Mouse (Mus musculus): ENCODE measurements around the gene Dars2. TPM values are rescaled to one million over a fixed set of nuclear protein-coding genes. Genes with fewer than 3 reads are reported as not detected.

The Dars2 gene
- total RNA-seq (2021) (10 to 100 TPM; 26.5 to 27.4 TPM), polyA plus RNA-seq (2012; rRNA removed) (6.9 and 11.5 TPM in 2 replicates)
- long read RNA-seq, transcript Dars2-201 (17 exons, 3,619 nt): major isoform, 27 of 39 reads
- long read RNA-seq, partial matches to known transcripts: 1 of 39 reads
- long read RNA-seq, other reads (novel, unspliced or antisense): 10 of 39 reads

GRCm38 (mm10) chr1:161070352-161071271, at the start of gene Dars2, which contains the start of gene Cenpl:
Gene Dars2, minus strand, starts transcription at chr1:161070658.
Gene Cenpl, plus strand, starts transcription at chr1:161070713.
- peak; percentile 98 for DNase-seq

DNA sequence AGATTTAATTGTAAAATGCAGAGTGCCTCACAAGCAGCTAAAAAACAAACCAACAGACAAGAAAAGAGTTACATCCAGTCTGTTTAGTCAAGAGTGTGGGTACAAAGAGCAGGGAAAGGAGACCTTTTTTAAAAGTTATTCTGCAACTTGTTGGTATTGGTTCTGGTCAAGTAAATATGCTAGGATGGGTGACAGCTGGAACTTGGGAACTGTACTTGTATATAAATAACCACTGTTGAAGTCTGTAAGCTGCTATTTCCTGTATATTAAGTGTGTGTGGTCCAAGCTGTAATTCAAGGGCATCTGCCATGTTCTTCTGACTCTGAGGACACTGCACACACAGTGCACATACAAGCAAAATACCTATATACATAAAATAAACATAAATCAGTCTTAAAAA, 44.1 kb upstream of the Dars2 start:
- no peak for DNase-seq

DNA sequence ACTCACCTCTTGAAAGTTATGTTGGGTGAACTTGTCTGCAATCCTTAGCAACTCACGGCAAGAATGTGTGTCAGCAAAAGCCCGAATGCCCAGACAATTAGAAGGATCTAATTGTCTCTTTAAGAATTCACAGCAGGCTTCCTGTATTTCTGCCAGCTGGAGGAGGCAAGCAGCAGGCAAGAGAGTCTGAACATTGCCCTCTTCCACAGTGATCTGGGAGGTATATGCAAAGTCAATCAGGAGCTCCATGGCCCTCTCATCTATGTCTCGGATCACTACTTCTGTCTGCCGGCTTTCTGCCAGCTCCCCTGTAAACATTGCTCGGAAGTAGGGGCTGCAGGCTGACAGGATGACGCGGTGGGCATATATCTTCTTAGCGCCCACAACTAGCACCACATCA, 38.8 kb upstream of the Dars2 start:
- DNase-seq: no peak

DNA sequence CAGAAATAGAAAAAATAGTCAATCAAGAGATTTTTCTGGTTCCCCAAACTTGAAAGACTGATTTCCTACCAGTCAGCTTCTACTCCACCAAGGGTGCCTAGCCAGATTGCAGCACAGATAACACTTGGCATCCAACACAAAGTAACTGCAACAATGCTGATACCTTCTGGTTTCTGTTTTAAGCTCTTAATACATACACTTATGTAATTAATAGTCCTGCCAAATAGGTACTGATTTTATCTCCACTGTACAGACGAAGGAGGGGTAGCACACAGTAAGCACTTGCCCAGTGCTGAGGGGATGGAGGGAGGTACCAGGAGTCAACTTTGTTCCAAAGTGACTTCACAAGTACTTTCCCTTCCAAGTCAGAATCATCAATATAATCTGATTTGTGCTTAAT, 33.4 kb upstream of the Dars2 start:
- DNase-seq: no peak

DNA sequence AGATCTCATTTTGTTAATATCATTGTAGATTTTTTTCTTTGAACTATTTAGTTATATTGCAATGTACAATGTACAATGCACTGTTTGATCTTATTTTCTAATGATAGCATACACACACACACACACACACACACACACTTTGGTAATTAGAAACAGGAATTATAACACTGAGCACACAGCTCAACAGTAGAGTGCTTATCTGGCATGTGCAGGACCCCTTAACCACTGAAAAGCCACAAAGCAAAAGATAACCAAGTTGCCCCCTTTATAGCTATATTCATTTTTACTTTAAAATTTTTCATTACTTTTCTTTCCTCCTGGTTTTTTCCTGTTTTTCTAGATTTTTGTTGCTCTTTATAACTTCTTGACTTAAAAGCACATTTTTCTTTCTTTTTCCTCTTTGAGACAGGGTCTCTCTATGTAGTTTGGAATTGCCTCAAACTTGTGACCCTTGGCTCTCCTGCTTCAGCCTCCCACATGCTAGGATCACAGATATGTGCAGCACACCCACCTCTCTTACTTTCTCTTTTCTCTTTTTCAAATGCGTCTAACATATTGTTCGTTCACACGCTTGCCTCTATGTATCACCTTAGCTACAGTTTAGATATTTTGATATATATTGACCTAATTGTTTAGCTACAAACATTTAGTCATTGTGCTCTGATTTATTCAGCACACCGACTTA, 29.4 kb upstream of the Dars2 start:
- no peak for DNase-seq

GRCm38 (mm10) chr1:161077243-161077642, 6.8 kb upstream of the Dars2 start:
- no peak for DNase-seq

GRCm38 (mm10) chr1:161076238-161076637, 5.8 kb upstream of the Dars2 start:
- DNase-seq: peak; percentile 6

- DNase-seq: no peak
Measured at GRCm38 (mm10) chr1:161071272-161071620, 788 bp upstream of the Dars2 start.

GRCm38 (mm10) chr1:161063351-161063750, 7.1 kb downstream of the Dars2 start:
- no peak for DNase-seq

DNA sequence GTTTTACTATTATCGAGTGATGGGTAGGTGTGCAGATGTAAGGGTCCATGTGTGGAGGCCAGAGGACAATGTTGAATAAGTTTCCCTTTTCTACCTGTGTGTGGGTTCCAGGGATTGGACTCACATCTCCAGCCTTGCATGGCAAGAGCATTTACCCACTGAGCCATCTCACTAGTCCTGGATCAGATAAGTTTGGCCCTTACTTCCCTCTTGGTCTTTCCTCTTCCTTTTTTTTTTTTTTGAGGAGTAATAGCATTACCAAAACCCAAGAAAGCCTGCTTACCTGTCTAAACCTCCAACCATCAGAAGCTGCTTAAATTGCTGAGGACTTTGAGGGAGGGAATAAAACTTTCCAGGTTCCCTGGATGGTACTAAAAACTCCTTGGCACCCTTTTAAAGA, 13.3 kb downstream of the Dars2 start:
- DNase-seq: no peak

DNA sequence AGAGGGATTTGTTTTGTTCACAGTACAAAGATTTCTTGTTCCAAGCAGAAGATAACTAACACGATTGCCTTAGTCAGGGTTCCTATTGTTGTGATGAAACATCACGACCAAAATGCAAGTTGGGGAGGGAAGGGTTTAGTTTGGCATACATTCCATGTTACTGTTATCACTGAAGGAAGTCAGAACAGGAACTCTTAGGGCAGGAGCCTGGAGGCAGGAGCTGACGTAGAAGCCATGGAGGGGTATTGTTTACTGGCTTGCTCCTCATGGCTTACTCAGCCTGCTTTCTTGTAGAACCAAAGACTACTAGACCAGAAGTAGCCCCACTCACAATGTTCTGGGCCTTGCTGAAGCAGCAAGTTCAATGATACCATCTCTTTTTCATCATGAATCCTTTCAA, 23.5 kb downstream of the Dars2 start:
- no peak for DNase-seq

- no peak for DNase-seq
Measured at GRCm38 (mm10) chr1:161041261-161042020, 29.0 kb downstream of the Dars2 start.

DNA sequence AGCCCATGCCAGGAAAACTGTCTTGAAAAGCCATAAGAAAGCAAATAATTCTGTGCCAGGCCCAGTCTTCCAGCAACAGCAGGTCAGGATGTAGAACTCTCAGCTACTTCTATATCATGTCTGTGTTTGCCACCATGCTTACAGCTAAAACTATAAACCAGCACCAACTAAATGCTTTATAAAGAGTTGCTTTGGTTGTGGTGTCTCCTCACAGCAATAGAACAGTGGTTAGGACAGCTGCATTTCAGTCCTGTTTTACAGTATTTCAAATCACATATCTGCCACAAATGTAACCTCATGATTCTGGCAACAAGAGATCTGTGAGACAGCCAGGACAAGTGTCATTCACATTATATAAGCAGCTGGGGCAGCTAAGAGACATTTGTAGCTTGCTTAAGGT, 29.6 kb downstream of the Dars2 start:
- no peak for DNase-seq

DNA sequence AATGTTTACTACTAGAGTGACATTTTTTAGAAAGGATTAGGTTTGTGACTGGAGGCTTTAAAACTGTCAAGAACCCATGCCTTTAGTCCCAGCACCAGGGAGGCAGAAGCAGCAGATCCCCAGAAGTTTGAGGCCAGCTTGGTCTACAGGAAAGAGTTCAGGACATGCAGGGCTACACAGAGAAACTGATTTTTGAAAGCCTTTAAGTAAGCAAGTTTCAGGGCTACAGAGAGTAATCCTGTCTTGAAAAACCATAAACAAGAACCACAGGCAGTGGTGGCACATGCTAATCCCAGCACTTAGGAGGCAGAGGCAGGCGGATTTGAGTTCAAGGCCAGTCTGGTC, 30.1 kb downstream of the Dars2 start:
- DNase-seq: peak; percentile 26

DNA sequence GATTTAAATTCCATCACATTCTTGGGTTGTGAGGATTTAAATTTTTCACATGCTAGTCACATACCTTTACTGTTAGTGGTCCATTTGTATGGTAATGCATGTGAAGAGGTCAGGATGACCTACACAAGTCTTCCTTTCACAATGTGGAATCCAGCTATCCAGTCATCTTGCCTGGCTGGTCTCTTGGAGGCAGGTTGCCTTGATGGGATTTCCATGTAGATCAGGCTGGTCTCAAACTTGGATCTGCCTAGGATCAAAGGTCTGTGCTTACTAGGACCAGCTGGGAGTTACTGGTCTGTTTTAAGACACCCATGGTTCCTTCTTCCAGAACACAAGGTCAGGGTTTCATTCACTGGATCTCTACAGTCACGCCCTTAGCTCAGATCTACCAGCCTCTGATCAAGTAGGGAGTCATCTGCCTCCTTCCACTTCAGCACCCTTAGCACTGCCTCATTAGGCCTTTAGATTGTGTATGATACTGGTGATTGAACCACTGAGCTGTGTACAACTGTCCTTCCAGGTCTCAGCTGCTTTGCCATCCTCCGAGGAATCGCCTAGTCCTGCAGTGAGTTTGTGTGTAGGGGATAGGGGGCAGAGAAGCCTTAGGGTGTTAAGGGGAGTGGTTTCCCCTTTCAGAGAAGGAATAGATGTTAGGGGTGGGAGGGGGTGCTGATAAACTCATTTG, 30.6 kb downstream of the Dars2 start:
- peak; percentile 41 for DNase-seq

DNA sequence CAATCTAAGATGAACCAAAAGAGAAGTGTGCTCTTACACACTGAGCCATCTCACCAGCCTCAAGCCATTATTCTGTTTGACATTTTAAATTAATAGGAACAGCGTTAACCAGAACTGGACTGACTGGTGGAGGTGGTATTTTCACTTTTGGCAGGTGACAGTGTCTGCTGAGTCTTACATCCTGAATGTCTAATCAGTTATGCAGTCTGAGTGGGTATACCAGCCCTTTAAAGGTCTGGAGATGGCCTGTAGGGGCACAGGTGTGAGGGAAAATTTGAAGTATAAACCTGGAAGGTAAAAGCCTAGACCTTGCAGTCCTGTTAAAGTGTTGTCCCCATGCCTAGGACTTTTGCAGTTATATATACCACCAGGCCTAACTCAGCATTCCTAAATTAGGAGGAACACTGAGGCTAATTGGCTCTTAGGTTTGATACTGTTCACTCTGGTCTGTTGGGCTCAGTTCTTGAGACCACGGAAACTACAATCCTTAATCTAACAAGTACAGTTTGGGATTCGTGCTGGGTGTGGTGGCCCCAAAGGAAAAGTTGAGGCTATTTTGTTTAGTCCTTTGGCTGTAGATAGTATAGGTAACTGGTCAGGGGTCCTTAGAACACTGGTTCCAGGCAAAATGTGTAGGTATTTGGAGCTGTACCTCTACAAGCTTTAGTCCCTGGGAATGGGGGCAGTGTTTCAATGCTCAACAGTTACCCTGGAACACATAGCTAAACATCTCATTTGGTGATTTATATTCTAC, 31.3 kb downstream of the Dars2 start:
- DNase-seq: no peak

- DNase-seq: no peak
Measured at GRCm38 (mm10) chr1:161038004-161038403, 32.5 kb downstream of the Dars2 start.

- no peak for DNase-seq
Measured at GRCm38 (mm10) chr1:161037599-161037998, 32.9 kb downstream of the Dars2 start.

DNA sequence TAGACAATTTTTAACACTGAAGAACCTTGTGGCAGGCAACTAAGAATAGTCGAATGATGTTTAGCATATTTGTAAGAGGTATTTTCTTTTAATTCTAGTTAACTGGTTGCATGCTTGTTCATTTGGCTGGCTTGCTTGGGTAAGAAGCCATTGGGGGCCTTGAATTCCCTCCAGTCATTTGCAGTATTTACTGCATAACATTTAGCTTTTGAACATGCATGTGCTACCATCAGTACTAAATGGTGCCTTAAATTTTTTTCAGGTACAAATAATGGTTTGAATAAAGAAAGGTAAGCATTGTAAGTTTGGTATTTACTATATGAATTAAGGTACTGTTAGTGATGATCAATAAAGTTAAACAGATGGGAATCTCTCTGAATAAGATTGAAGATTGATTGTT, 33.4 kb downstream of the Dars2 start:
- DNase-seq: no peak

DNA sequence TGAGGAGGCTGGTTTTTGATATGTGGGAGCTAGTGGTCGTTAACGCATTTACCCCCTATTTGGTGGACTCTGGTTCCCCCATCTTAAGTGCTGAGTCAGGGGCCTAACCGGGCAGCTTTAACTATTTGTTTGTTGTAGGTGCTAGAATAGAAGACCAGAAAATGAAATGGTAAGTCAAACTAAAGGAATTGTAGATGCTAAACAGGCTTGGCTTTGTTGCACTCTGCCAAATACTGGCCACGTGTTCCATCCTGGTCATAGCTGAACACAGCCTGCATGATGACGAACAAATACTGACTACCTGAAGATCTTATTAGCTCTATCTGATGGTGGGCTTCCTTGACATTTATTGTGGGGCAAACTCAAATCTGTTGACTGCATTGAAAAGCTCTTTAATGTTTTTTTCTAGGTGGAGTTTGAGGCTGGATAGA, 34.0 kb downstream of the Dars2 start:
- DNase-seq: peak; percentile 36

Data from adrenal gland, adult 2 months (tissue).